Mouse (Mus musculus) heart, postnatal 14 days (tissue): ENCODE results near the gene Amdhd2. TPM values are rescaled to one million over a fixed set of nuclear protein-coding genes. Genes with fewer than 3 reads are reported as not detected.

ENCODE experiments used
- DNase-seq, 2 experiments: peaks; one replicate each; pipeline ENCODE4 v3.0.0; 2021 to 2022
- intact Hi-C: fragments of 180-260 bp; cut with DNase I; formaldehyde crosslinking; loops from one replicate; pipeline ENCODE4 v1.15.1; 2025
- total RNA-seq, 2 experiments: library from RNA; stranded (reverse); gene quantifications; 2 replicates each; pipeline ENCODE4 v1.2.3; 2021

Amdhd2 gene
- total RNA-seq, 2 experiments from 2014 or later, result 12.2 to 12.7 TPM

- DNase-seq, result no peak
Measured at GRCm38 (mm10) chr17:24201092-24201491, 37.5 kb upstream of the Amdhd2 start.

GRCm38 (mm10) chr17:24199741-24200140, 36.2 kb upstream of the Amdhd2 start:
- no peak for DNase-seq
- intact Hi-C loops, result no loop called here

More at GRCm38 (mm10) chr17:24201092-24201491, 37.5 kb upstream of the Amdhd2 start:
- intact Hi-C loops, result no loop called here

GRCm38 (mm10) chr17:24199252-24199651, 35.7 kb upstream of the Amdhd2 start:
- no peak for DNase-seq
- intact Hi-C loops, result no loop called here

GRCm38 (mm10) chr17:24197032-24197824, 33.7 kb upstream of the Amdhd2 start:
- intact Hi-C loops, result no loop called here
- no peak for DNase-seq

GRCm38 (mm10) chr17:24195349-24195748, 31.8 kb upstream of the Amdhd2 start:
- intact Hi-C loops, result no loop called here
- no peak for DNase-seq

- DNase-seq, result no peak
- intact Hi-C loops, result no loop called here
Measured at GRCm38 (mm10) chr17:24193769-24194168, 30.2 kb upstream of the Amdhd2 start.

- intact Hi-C loops, result no loop called here
- DNase-seq, result no peak
Measured at GRCm38 (mm10) chr17:24193268-24193667, 29.7 kb upstream of the Amdhd2 start.

- intact Hi-C loops, result no loop called here
- no peak for DNase-seq
Measured at GRCm38 (mm10) chr17:24192848-24193247, 29.3 kb upstream of the Amdhd2 start.

GRCm38 (mm10) chr17:24191481-24191880, 27.9 kb upstream of the Amdhd2 start:
- DNase-seq, result no peak
- intact Hi-C loops, result no loop called here

- intact Hi-C loops, result no loop called here
- no peak for DNase-seq
Measured at GRCm38 (mm10) chr17:24190934-24191333, 27.4 kb upstream of the Amdhd2 start.

- intact Hi-C loops, result loop anchor here (2.0 to 5.0 kb wide), 3 partner anchors 78 to 263 kb away; partner anchors contain the start of genes Abca17, Abca3 and Ccnf
- no peak for DNase-seq
Measured at GRCm38 (mm10) chr17:24174259-24174658, 10.7 kb upstream of the Amdhd2 start.

GRCm38 (mm10) chr17:24173423-24173822, 9.9 kb upstream of the Amdhd2 start:
- intact Hi-C loops, result loop anchor here (1.0 to 5.0 kb wide), 4 partner anchors 79 to 264 kb away; partner anchors contain the start of gene Ccnf
- DNase-seq, result peak; percentile 68 to 84

GRCm38 (mm10) chr17:24171738-24172137, 8.2 kb upstream of the Amdhd2 start:
- intact Hi-C loops, result loop anchor here (5.0 kb wide), 2 partner anchors 81 to 266 kb away; partner anchors contain the start of gene Ccnf
- DNase-seq, result no peak

- intact Hi-C loops, result loop anchor here (5.0 kb wide), 2 partner anchors 82 to 267 kb away; partner anchors contain the start of gene Ccnf
- DNase-seq, result no peak
Measured at GRCm38 (mm10) chr17:24170729-24171128, 7.2 kb upstream of the Amdhd2 start.

GRCm38 (mm10) chr17:24170125-24170524, 6.6 kb upstream of the Amdhd2 start:
- DNase-seq, result no peak
- intact Hi-C loops, result loop anchor here (5.0 kb wide), 2 partner anchors 82 to 267 kb away; partner anchors contain the start of gene Ccnf

GRCm38 (mm10) chr17:24169317-24170065, 5.9 kb upstream of the Amdhd2 start, which contains the start of gene Atp6v0c:
Atp6v0c (minus strand) TSS chr17:24169702.
- peak; percentile 93 to 94 for DNase-seq
- intact Hi-C loops, result loop anchor here (5.0 kb wide), 2 partner anchors 83 to 268 kb away; partner anchors contain the start of gene Ccnf

- intact Hi-C loops, result no loop called here
- peak; percentile 53 to 68 for DNase-seq
Measured at GRCm38 (mm10) chr17:24168590-24169277, 5.2 kb upstream of the Amdhd2 start.

- intact Hi-C loops, result no loop called here
- no peak for DNase-seq
Measured at GRCm38 (mm10) chr17:24167891-24168505, 4.4 kb upstream of the Amdhd2 start.

GRCm38 (mm10) chr17:24167120-24167519, 3.6 kb upstream of the Amdhd2 start:
- intact Hi-C loops, result no loop called here
- DNase-seq, result no peak
